Mouse (Mus musculus): ENCODE measurements at regions not wholly inside any gene's neighbourhood (a gene's known extent, or its start where the extent isn't known, plus 50 kb on each side); places are given as distances from the start of the nearest gene placed in this dataset.

DNA sequence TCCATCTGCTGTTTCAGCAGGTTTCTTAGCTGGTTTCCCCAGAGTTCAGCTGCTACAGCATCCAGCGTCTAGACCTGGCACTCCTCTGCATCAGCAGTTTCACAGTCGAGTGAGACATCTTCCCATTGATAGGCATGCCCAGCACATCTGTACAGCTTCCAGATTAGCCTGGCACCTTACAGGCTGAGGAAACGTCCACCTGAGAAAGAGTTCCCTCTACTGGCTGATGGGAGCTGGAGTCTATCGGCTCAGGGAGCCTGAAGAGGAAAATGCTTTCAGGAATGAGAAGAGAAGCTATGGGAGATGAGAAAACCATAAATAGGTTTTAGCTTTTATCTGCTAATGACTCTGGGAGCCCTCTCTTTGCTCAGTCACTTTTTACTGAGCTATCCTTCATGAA, 199.4 kb downstream of the Snx10 start:
- TF ChIP-seq CTCF (IDR thresholded peaks at IDR 0.05) (peak; percentile 63), EP300 (IDR thresholded peaks at IDR 0.05) (no peak)
